Mouse (Mus musculus) heart, embryonic 12.5 days (tissue): Measurements from ENCODE around the gene Adipor2. TPM values are rescaled to one million over a fixed set of nuclear protein-coding genes. Genes with fewer than 3 reads are reported as not detected.

ENCODE experiments used
- ATAC-seq: fragments of 200-750 bp; cut with Nextera tagmentation; 2 replicates; pipeline ENCODE4 v1.8.0; 2017; ENCODE audit warnings: moderate TSS enrichment, moderate library complexity; ENCODE audit not compliant: insufficient number of reproducible peaks, low FRiP score
- H3K27ac ChIP-seq: fragments of 300-500 bp; sonication (generic); 2 replicates; pipeline ENCODE4 v1.5.1; 2016; ENCODE audit warnings: mild to moderate bottlenecking, moderate library complexity; ENCODE audit not compliant: poor library complexity, severe bottlenecking
- H3K27me3 ChIP-seq: fragments of 300-500 bp; sonication (generic); replicated peaks from 2 replicates; pipeline ENCODE4 v1.6.1; 2016; ENCODE audit warnings: mild to moderate bottlenecking, moderate library complexity
- H3K36me3 ChIP-seq: fragments of 300-500 bp; sonication (generic); 2 replicates; pipeline ENCODE4 v1.6.1; 2016; ENCODE audit warnings: mild to moderate bottlenecking, moderate library complexity
- H3K4me1 ChIP-seq: fragments of 300-500 bp; sonication (generic); replicated peaks from 2 replicates; pipeline ENCODE4 v1.6.1; 2016; ENCODE audit warnings: mild to moderate bottlenecking
- H3K4me2 ChIP-seq: fragments of 300-500 bp; sonication (generic); 2 replicates; pipeline ENCODE4 v1.6.1; 2016; ENCODE audit warnings: mild to moderate bottlenecking, moderate library complexity
- H3K4me3 ChIP-seq: fragments of 300-500 bp; sonication (generic); 2 replicates; pipeline ENCODE4 v1.5.1; 2016; ENCODE audit warnings: mild to moderate bottlenecking
- H3K9ac ChIP-seq: fragments of 300-500 bp; sonication (generic); 2 replicates; pipeline ENCODE4 v1.6.1; 2016; ENCODE audit warnings: mild to moderate bottlenecking, moderate library complexity
- H3K9me3 ChIP-seq: fragments of 300-500 bp; sonication (generic); replicated peaks from 2 replicates; pipeline ENCODE4 v1.6.1; 2016; ENCODE audit warnings: mild to moderate bottlenecking, moderate library complexity
- WGBS: fragments of 180-500 bp; shearing (Covaris S2); methylation state at CpG from one replicate; pipeline ENCODE4 v1.1.7; 2016; 5-methylcytosine and 5-hydroxymethylcytosine counted together
- polyA plus RNA-seq: library from polyadenylated mRNA; unstranded; fragments of >200 nt; fragmentation: Nextera tagmentation; extraction: Ambion mirVana; gene quantifications from 2 replicates; pipeline ENCODE4 v1.2.1, GENCODE M21; 2016

Adipor2 gene
- polyA plus RNA-seq, 1 experiment from 2014 or later: 27.8 TPM

DNA sequence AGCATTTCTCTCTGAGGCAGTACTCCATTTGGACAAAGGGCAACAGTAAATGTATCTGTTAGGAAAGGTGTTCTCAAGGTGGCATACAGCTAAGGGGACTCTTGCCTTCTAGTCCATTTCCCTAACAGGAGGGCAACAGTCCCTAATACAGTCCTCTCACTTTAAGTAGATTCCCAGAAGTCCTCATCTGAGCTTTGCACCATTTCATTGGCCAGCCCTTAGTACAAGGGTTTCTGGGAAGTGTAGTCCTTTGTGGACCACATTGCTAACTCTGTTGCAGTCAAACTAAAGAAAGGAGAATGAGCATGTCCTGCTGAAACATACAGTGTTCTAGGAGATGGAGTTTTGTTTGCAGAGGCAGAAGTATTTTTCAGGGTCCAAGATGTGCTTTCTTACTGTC is 76.1 kb downstream of the Adipor2 start:
- ATAC-seq: no peak
- Histone ChIP-seq H3K4me3 (no peak overlapping the region), H3K4me2 (no peak overlapping the region), H3K36me3 (no peaks in the 10 kb centered on the region), H3K4me1 (no peaks in the 10 kb centered on the region; the same call in 1 of the 2 replicates), H3K9ac (no peak overlapping the region), H3K27me3 (no peaks in the 10 kb centered on the region), H3K9me3 (no peaks in the 10 kb centered on the region), H3K27ac (no peak overlapping the region)

- no peak overlapping the region for H3K9ac ChIP-seq
- H3K4me3 ChIP-seq: no peak overlapping the region
- no peak overlapping the region for H3K4me2 ChIP-seq
- 35% methylated on average over 11 of the region's 11 CpGs for WGBS
- peaks cover 16% of the 10 kb centered on the region for H3K27me3 ChIP-seq
- no peaks in the 10 kb centered on the region for H3K9me3 ChIP-seq
- H3K36me3 ChIP-seq: no peaks in the 10 kb centered on the region
- H3K4me1 ChIP-seq: peaks cover 5% of the 10 kb centered on the region; the same call in 1 of the 2 replicates
- ATAC-seq: no peak
- no peak overlapping the region for H3K27ac ChIP-seq
These were observed 79.2 kb downstream of the Adipor2 start for GRCm38 (mm10) chr6:119338121-119338912.

DNA sequence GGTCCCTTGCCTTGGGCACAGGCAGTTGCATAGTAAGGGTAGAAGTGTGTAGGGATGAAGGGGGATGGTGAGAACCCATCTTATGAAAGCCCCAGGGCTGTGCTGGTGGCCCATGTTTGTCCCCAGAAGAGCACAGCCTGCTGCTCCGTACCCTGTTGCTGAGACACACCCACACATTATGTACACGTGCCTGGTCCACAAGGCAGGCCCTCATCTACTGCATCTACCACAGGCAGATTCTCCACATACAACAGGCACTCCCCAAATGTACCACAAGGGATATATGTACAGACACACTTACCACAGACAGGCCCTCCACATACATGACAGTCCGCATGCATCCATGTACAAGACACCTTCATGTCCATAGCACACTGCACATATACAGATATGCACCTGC is 80.2 kb downstream of the Adipor2 start:
- ATAC-seq: no peak
- Histone ChIP-seq H3K36me3 (no peaks in the 10 kb centered on the region), H3K4me3 (no peak overlapping the region), H3K27ac (no peak overlapping the region), H3K4me2 (no peak overlapping the region), H3K9me3 (no peaks in the 10 kb centered on the region), H3K27me3 (peaks cover 26% of the 10 kb centered on the region), H3K4me1 (peaks cover 5% of the 10 kb centered on the region; the same call in 1 of the 2 replicates), H3K9ac (no peak overlapping the region)
- 80% methylated on average over 3 of the region's 3 CpGs for whole genome bisulfite sequencing

DNA sequence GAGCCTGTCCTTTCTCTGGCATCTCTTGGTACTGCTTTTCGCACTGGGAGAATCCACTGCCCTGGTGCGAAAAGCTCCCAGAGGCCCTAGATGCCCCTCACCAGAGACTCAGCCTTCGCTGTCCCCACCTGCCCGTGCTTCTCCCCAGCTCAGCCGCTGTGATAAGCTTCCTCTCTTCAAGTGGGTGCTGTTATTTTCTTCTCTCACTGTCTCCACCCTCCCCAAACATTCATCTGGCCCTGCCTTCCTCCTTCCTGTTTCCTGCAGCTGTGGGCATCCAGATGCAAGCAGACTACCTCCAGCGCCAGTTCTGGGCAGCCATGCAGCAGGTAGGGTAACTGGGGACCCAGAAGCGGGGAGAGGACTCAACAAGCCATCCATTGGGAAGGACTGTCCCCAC is 81.4 kb downstream of the Adipor2 start:
- H3K27me3 ChIP-seq: peaks cover 38% of the 10 kb centered on the region
- H3K4me2 ChIP-seq: no peak overlapping the region
- no peaks in the 10 kb centered on the region for H3K9me3 ChIP-seq
- no peak for ATAC-seq
- peaks cover 5% of the 10 kb centered on the region; the same call in 1 of the 2 replicates for H3K4me1 ChIP-seq
- no peak overlapping the region for H3K9ac ChIP-seq
- no peak overlapping the region for H3K27ac ChIP-seq
- 49% methylated on average over 7 of the region's 7 CpGs for WGBS
- H3K36me3 ChIP-seq: no peaks in the 10 kb centered on the region
- no peak overlapping the region for H3K4me3 ChIP-seq

- no peak overlapping the region for H3K4me2 ChIP-seq
- peaks cover 28% of the 10 kb centered on the region for H3K4me1 ChIP-seq
- no peak overlapping the region for H3K9ac ChIP-seq
- peaks cover 61% of the 10 kb centered on the region for H3K27me3 ChIP-seq
- H3K4me3 ChIP-seq: no peak overlapping the region
- no peaks in the 10 kb centered on the region for H3K36me3 ChIP-seq
- H3K27ac ChIP-seq: no peak overlapping the region
- no peak for ATAC-seq
- 18% methylated on average over 3 of the region's 3 CpGs for WGBS
- no peaks in the 10 kb centered on the region for H3K9me3 ChIP-seq
These were observed 83.7 kb downstream of the Adipor2 start for GRCm38 (mm10) chr6:119333831-119334230.

DNA sequence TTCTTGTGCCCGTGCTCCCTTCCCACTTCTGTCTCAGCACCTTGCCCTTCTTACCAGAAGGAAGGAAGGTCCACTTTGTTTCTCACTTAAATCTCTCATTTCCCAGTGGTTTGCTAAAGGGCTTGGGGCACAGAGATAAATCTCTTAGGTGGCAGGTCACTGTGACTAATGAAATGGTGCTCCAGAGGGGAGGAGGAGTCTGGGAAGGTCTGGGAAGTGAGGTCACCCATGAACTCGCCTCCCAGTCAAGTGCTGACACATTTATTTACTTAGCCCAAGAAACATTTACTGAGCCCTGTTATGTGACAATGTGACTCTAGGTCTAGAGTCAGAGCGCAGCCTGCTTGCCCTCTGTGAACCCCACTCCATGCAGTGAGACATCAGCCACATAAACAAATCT is 84.3 kb downstream of the Adipor2 start:
- Histone ChIP-seq H3K9me3 (no peaks in the 10 kb centered on the region), H3K36me3 (no peaks in the 10 kb centered on the region), H3K9ac (no peak overlapping the region), H3K4me2 (no peak overlapping the region), H3K27ac (no peak overlapping the region), H3K4me3 (no peak overlapping the region), H3K27me3 (peaks cover 67% of the 10 kb centered on the region), H3K4me1 (peaks cover 33% of the 10 kb centered on the region)
- ATAC-seq: no peak
- 8% methylated on average over 3 of the region's 3 CpGs for WGBS

DNA sequence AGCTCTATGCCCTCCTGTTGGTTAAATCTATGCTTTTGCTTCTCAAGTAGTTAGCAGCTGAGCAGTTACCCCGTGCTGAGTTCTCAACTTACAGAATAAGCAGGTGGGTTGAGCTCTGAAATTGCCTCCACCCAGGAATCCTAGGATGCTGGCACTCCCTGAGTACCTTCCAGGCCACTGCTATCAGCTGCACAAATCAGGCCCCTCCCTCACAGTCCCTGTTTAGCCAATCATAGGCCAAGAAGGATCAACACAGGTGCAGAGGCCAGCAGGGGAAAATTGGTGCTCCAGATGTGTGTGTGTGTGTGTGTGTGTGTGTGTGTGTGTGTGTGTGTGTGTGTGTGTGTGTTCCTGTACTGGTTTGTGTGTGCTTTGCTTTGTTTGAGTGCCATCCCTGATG is 85.4 kb downstream of the Adipor2 start:
- peaks cover 33% of the 10 kb centered on the region for H3K4me1 ChIP-seq
- H3K9me3 ChIP-seq: no peaks in the 10 kb centered on the region
- H3K4me2 ChIP-seq: no peak overlapping the region
- no peak for ATAC-seq
- peaks cover 78% of the 10 kb centered on the region for H3K27me3 ChIP-seq
- H3K4me3 ChIP-seq: no peak overlapping the region
- WGBS: 6% methylated on average over 1 of the region's 1 CpGs
- H3K27ac ChIP-seq: no peak overlapping the region
- no peak overlapping the region for H3K9ac ChIP-seq
- H3K36me3 ChIP-seq: no peaks in the 10 kb centered on the region

DNA sequence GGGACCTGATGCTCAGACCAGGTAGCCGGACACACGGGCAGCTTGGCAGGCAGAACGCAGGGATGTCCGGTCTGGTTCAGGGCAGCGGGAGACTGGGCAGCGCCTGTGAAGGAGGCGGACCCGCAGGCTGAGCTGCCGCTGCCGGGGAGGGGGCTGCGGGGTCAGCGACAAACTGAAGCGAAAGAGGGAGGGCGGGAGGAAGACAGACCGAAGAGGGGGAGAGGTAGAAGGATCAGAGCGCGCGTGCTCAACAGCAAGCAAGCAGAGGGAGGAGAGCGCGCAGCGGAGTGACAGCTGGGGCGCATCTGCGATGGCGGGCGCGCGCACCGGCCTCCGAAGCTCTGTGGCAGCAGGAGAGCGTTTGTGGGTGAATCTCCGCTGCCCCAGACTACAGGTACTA is 87.0 kb downstream of the Adipor2 start, which contains the start of gene Lrtm2:
Gene Lrtm2, minus strand, starts transcription at position 261 of the 400 bp plus-strand sequence.
- WGBS: 1% methylated on average over 31 of the region's 31 CpGs
- peak within 1 kb of the TSS; percentile 46 for H3K4me3 ChIP-seq
- no peaks in the 10 kb centered on the region for H3K36me3 ChIP-seq
- H3K27me3 ChIP-seq: peaks cover 94% of the 10 kb centered on the region
- no peak within 1 kb of the TSS for H3K27ac ChIP-seq
- peak within 1 kb of the TSS; percentile 70 for H3K4me2 ChIP-seq
- ATAC-seq: no peak
- no peaks in the 10 kb centered on the region for H3K9me3 ChIP-seq
- H3K4me1 ChIP-seq: peaks cover 28% of the 10 kb centered on the region
- H3K9ac ChIP-seq: 0 out of 2 replicates have a peak within 1 kb of the TSS, but pooled peaks have one; percentile 34

GRCm38 (mm10) chr6:119329936-119330335 is 87.6 kb downstream of the Adipor2 start:
- H3K27ac ChIP-seq: no peak overlapping the region
- no peak for ATAC-seq
- no peaks in the 10 kb centered on the region for H3K9me3 ChIP-seq
- H3K4me3 ChIP-seq: 0 out of 2 replicates have a peak overlapping the region, but pooled peaks have one; percentile 46
- no peaks in the 10 kb centered on the region for H3K36me3 ChIP-seq
- peaks cover 96% of the 10 kb centered on the region for H3K27me3 ChIP-seq
- peak overlapping the region; percentile 70 for H3K4me2 ChIP-seq
- no peak overlapping the region for H3K9ac ChIP-seq
- H3K4me1 ChIP-seq: peaks cover 28% of the 10 kb centered on the region
- 12% methylated on average over 6 of the region's 6 CpGs for WGBS

DNA sequence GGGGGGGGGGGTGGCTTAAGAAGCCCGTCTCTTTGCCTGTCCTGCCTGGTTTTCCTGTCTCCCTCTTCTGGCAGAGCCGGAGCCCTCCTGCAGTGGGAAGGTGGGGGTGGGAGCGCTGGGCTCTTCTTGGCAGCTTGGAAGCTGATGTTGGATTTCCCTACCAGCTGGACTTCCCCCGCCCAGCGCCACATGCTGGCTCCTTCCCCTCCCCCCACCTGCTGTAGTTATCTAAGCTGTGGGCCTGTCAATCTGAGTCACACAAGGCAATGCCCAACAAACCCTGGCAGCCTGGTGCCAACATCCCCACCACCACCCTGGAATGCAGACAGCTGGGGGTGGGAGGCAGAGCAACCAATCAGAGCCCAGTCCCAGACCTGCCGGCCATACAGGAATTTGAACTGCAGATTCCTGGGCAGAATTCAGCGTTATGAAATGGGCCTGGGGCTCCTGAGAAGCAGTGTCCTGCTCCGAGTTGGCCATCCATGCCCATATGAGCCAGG is 88.2 kb downstream of the Adipor2 start:
- Histone ChIP-seq H3K4me2 (peak overlapping the region; percentile 32), H3K36me3 (no peaks in the 10 kb centered on the region), H3K27ac (no peak overlapping the region), H3K4me1 (peaks cover 28% of the 10 kb centered on the region), H3K4me3 (no peak overlapping the region), H3K9ac (no peak overlapping the region), H3K27me3 (peaks cover 96% of the 10 kb centered on the region), H3K9me3 (no peaks in the 10 kb centered on the region)
- 4% methylated on average over 8 of the region's 8 CpGs for WGBS
- no peak; the same call in 1 of the 2 replicates for ATAC-seq

- 3% methylated on average over 10 of the region's 11 CpGs for WGBS
- no peak for ATAC-seq
These were observed 88.9 kb downstream of the Adipor2 start for GRCm38 (mm10) chr6:119328521-119329115.

More at GRCm38 (mm10) chr6:119328521-119329115, 88.9 kb downstream of the Adipor2 start:
- Histone ChIP-seq H3K4me2 (peak overlapping the region; percentile 32), H3K4me3 (no peak overlapping the region), H3K27me3 (peaks cover 97% of the 10 kb centered on the region), H3K4me1 (peaks cover 28% of the 10 kb centered on the region), H3K9me3 (no peaks in the 10 kb centered on the region), H3K36me3 (no peaks in the 10 kb centered on the region), H3K27ac (no peak overlapping the region), H3K9ac (no peak overlapping the region)
